Mouse (Mus musculus) kidney, postnatal 10 days (tissue): ENCODE data around the gene Rab3a.

ENCODE experiments used
- DNase-seq: peaks from one replicate; pipeline ENCODE4 v3.0.0; 2021; ENCODE audit warnings: mixed read lengths

The Rab3a gene

GRCm38 (mm10) chr8:70803761-70804480, 49.4 kb downstream of the Rab3a start:
- peak; percentile 59 for DNase-seq

GRCm38 (mm10) chr8:70804481-70805206, 50.2 kb downstream of the Rab3a start, which contains the start of gene Mast3:
Mast3 (minus strand) TSS chr8:70805054.
- DNase-seq, result peak; percentile 94

- no peak for DNase-seq
Measured at GRCm38 (mm10) chr8:70806541-70806940, 52.1 kb downstream of the Rab3a start.

GRCm38 (mm10) chr8:70807304-70807703, 52.8 kb downstream of the Rab3a start:
- DNase-seq, result no peak

GRCm38 (mm10) chr8:70808239-70808638, 53.8 kb downstream of the Rab3a start, which contains the start of gene Il12rb1:
Il12rb1 (plus strand) TSS chr8:70808449.
- DNase-seq, result no peak
